Mouse (Mus musculus): Measurements from ENCODE around the gene Hfm1. TPM values are rescaled to one million over a fixed set of nuclear protein-coding genes. Genes with fewer than 3 reads are reported as not detected.
A peak's percentile ranks its signal among the peaks of the same experiment; 100 is the strongest.

Hfm1 gene
- polyA plus RNA-seq, 1 experiment = not detected

DNA sequence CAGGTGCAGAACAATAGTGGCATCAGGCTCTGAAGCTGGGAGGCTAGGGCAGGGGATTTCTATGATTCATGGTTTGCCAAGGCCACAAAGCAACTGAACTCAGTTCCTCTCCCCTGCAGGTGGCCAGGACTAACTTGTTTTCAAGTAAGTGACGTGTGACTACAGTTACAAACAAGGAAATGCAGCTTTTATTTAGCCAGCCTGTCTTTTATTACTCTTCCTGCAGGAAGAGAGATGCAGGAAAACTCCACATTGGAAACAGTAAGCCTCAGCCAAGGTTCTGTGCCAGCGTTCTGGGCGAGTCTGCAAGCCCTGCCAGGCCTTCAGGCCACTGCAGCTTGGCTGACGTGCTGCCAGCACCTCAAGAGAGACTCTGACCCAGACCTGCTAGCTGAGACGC, 34.3 kb downstream of the Hfm1 start:
- Histone ChIP-seq H3K4me3 (ENCODE audit: insufficient read depth, low read depth, low read length) (no peak overlapping the region), H3K27ac (replicated peaks; ENCODE audit: low read depth, low read length) (no peak overlapping the region), H3K4me1 (ENCODE audit: control insufficient read depth, insufficient read depth, insufficient read length, low read length) (peaks cover 7% of the 10 kb centered on the region)

DNA sequence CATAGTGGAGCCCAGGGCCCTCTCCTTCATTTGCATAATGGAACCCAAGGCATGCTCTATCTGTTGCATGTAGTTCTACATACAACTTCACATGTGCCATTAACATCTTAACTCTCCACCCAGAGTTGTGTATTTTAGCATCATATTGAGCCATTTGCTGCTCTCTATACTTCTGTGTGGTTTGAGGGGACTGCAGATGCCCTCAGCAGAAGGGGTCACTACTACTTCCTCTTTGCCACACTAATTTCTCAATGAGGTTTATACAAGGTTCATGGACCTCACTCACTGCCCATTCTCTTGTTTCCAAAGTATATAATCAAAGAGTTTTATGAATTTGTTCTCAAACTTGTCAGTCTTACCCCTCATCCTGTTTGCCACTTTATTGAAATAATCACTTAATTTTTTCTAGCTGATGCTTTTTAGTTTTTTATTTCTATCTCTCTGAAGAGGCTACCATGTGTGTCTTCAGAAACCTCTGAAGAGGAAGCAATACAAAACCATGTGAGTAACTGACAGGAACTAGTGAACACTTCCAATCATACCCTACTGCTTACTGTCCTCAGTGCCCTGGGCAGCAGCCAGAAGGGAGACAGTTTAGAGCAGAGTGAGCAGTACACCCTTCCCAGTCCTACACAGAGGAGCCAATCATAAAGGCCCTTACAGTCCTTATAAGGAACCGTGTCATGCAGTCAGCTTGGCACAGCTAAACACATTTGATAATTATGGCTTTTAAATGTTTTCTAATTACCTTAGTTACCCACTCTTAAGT, 38.6 kb downstream of the Hfm1 start:
- peaks cover 7% of the 10 kb centered on the region for H3K4me1 ChIP-seq (ENCODE audit: control insufficient read depth, insufficient read depth, insufficient read length, low read length)
- no peak overlapping the region for H3K4me3 ChIP-seq (ENCODE audit: insufficient read depth, low read depth, low read length)
- H3K27ac ChIP-seq (replicated peaks; ENCODE audit: low read depth, low read length) = no peak overlapping the region

- Histone ChIP-seq H3K4me1 (ENCODE audit: control insufficient read depth, insufficient read depth, insufficient read length, low read length) (no peaks in the 10 kb centered on the region), H3K4me3 (ENCODE audit: insufficient read depth, low read depth, low read length) (no peak overlapping the region), H3K27ac (replicated peaks; ENCODE audit: low read depth, low read length) (no peak overlapping the region)
Observed at GRCm38 (mm10) chr5:106885517-106885916, 40.6 kb downstream of the Hfm1 start.

DNA sequence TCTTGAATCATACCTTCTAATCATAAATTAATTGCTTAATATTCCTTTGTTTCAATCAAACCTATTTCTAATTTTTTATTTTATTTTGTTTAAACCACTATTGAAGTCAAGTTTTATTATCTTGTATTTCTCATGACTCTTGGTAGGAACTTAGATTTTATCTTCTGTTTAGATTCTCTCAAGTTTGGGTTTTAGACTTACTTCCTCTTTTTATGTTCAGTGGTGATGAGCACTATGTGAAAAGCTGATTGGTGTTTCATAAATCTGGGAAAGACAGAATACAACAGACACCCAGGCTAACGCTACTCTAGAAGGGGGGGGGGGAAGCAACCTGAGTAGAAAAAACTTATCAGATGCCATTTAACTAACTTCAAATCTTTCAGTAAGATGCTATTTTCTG, 49.7 kb downstream of the Hfm1 start:
- H3K4me3 ChIP-seq (ENCODE audit: insufficient read depth, low read depth, low read length) = no peak overlapping the region
- no peaks in the 10 kb centered on the region for H3K4me1 ChIP-seq (ENCODE audit: control insufficient read depth, insufficient read depth, insufficient read length, low read length)
- no peak overlapping the region for H3K27ac ChIP-seq (replicated peaks; ENCODE audit: low read depth, low read length)

DNA sequence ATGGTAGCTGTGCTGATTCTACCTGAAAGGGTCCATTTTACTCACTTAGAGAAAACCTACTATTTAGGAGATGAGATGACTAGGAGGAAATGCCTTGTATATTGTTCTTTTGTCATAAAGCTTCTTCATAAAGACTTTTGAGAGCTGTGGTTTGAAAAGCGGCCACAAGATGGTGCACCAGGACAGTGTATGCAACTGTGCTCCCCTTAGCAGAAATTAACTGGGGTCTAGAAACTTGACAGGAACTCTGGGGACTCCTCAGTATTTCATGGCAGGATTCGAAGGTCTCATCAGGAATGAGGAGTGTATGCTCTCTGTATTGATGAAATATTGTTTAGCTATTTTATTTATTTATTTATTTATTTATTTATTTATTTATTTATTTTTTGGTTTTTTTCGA, 65.7 kb downstream of the Hfm1 start:
- H3K27ac ChIP-seq (replicated peaks; ENCODE audit: low read depth, low read length) = no peak overlapping the region
- no peak overlapping the region for H3K4me3 ChIP-seq (ENCODE audit: insufficient read depth, low read depth, low read length)
- H3K4me1 ChIP-seq (ENCODE audit: control insufficient read depth, insufficient read depth, insufficient read length, low read length) = no peaks in the 10 kb centered on the region

GRCm38 (mm10) chr5:106853284-106853683, 72.8 kb downstream of the Hfm1 start:
- Histone ChIP-seq H3K4me1 (ENCODE audit: control insufficient read depth, insufficient read depth, insufficient read length, low read length) (no peaks in the 10 kb centered on the region), H3K4me3 (ENCODE audit: insufficient read depth, low read depth, low read length) (no peak overlapping the region), H3K27ac (replicated peaks; ENCODE audit: low read depth, low read length) (no peak overlapping the region)

DNA sequence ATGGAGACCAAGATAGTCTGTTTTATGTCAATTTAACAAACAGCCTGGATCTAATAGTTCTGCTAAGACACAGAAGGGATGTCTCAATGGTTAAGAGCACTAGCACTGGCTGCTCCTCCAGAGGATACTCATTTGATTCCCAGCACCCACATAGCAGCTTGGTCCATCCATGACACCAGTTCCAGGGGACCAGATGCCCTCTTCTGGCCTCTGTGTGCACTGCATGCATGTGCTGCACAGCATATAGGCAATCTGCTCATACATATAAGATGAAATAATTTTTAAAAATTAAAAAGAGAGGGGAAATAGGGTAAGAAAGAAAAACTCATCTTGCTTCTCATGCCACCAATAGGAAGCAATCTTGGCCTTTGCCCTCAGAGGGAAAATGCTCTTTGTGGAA, 79.1 kb downstream of the Hfm1 start:
- Histone ChIP-seq H3K4me1 (ENCODE audit: control insufficient read depth, insufficient read depth, insufficient read length, low read length) (no peaks in the 10 kb centered on the region), H3K27ac (replicated peaks; ENCODE audit: low read depth, low read length) (no peak overlapping the region), H3K4me3 (ENCODE audit: insufficient read depth, low read depth, low read length) (no peak overlapping the region)

- Histone ChIP-seq H3K4me1 (ENCODE audit: control insufficient read depth, insufficient read depth, insufficient read length, low read length) (no peaks in the 10 kb centered on the region), H3K4me3 (ENCODE audit: insufficient read depth, low read depth, low read length) (no peak overlapping the region), H3K27ac (replicated peaks; ENCODE audit: low read depth, low read length) (no peak overlapping the region)
Observed at GRCm38 (mm10) chr5:106843906-106844305, 82.2 kb downstream of the Hfm1 start.

DNA sequence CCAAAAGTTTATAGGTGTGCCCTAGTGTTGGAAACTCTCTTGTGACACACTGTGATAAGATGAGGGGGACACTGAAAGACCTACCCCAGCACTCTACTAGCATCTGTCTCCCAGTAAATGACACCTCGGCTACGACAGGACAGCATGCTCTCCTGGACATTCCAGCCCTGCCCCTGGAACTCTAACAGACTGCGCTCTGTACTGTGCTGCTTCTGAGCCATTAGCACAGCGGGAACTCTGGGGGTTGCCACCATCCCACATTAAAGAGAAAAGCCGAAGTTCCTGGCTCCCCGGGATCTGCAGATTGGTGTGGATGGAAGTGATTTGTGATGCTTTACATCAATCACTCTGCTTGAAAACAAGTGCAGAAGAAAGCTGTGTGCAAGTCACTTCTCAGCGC, 93.1 kb downstream of the Hfm1 start:
- Histone ChIP-seq H3K4me3 (ENCODE audit: insufficient read depth, low read depth, low read length) (no peak overlapping the region), H3K27ac (replicated peaks; ENCODE audit: low read depth, low read length) (no peak overlapping the region), H3K4me1 (ENCODE audit: control insufficient read depth, insufficient read depth, insufficient read length, low read length) (no peaks in the 10 kb centered on the region)

DNA sequence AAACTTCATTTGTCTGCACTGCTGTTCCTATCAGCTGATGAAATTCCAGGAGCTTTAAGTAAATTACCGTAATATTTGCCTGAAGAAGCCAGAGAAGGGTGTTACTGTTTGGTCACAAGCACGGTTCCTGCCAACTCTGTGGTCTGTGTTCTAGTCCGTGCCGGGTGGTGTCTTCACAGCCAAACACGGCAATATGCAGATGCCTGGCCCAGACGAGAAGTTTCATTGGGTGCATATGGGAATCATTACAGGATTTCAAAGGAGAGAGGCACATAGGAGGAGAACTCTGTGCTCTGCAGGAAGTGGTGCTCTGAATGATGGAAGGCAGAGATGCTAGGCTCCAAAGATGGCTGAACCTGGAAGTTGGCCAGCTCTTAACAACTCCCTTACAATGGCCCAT, 94.7 kb downstream of the Hfm1 start:
- Histone ChIP-seq H3K4me3 (ENCODE audit: insufficient read depth, low read depth, low read length) (no peak overlapping the region), H3K27ac (replicated peaks; ENCODE audit: low read depth, low read length) (no peak overlapping the region), H3K4me1 (ENCODE audit: control insufficient read depth, insufficient read depth, insufficient read length, low read length) (no peaks in the 10 kb centered on the region)

DNA sequence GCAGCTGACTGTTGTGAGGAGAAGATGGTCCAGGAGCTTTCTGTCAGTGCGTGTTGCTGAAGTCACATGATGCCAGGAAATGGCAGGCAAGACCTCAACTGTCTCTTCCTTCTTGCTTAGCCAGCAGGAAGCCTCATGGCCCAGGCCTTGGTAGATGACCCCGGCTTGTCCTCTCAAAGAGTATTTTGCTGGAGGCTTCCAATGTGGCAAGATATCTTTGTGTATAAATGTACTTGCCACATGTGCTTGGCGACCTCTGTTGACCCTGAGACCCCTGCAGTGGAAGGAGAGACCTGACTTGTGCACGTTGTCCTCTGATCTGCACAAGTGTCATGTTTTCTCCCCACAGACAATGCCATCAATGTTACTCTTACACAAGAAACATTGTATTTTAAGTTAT, 95.3 kb downstream of the Hfm1 start:
- Histone ChIP-seq H3K27ac (replicated peaks; ENCODE audit: low read depth, low read length) (no peak overlapping the region), H3K4me3 (ENCODE audit: insufficient read depth, low read depth, low read length) (no peak overlapping the region)

DNA sequence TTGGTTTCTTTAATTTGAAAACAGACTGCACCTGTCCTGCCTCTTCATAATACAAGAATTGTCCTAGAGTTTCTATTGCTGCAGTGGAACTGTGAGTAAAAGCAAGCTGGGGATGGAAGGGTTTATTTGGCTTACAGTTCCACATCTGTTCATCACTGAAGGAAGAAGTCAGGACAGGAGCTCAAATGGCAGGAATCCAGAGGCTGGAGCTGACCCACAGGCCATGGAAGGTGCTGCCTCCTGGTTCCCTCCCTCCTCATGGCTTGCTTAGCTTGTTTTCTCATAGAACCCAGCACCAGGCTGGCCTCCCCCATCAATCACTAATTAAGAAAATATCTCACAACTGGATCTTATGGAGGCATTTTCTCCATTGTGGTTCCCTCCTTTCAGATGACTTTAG, 99.4 kb downstream of the Hfm1 start:
- H3K4me1 ChIP-seq (ENCODE audit: control insufficient read depth, insufficient read depth, insufficient read length, low read length) = peaks cover 4% of the 10 kb centered on the region; the same call in 1 of the 2 replicates
- no peak overlapping the region for H3K27ac ChIP-seq (replicated peaks; ENCODE audit: low read depth, low read length)
- no peak overlapping the region for H3K4me3 ChIP-seq (ENCODE audit: insufficient read depth, low read depth, low read length)

More for the DNA sequence above, 95.3 kb downstream of the Hfm1 start:
- H3K4me1 ChIP-seq (ENCODE audit: control insufficient read depth, insufficient read depth, insufficient read length, low read length) = no peaks in the 10 kb centered on the region

DNA sequence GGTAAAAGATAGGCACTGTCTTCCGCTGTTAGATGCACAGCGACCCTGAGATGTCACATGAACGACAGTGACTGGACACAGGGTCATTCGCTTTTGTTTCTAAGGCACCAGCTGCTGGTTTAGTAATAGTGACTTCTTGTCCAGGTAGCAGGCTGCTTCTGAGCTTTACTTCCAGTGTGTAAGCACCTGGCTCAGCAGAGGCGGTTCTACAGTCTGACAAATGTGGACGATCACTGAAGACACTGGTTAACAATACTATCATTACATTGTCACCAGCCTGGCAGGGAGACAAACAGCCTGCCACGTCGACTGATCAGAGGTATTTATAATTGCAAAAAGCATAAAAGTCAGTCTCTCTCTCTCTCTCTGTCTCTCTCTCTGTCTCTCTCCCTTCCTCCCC, 100.1 kb downstream of the Hfm1 start:
- Histone ChIP-seq H3K4me3 (ENCODE audit: insufficient read depth, low read depth, low read length) (no peak overlapping the region), H3K4me1 (ENCODE audit: control insufficient read depth, insufficient read depth, insufficient read length, low read length) (peaks cover 4% of the 10 kb centered on the region; the same call in 1 of the 2 replicates), H3K27ac (replicated peaks; ENCODE audit: low read depth, low read length) (no peak overlapping the region)

DNA sequence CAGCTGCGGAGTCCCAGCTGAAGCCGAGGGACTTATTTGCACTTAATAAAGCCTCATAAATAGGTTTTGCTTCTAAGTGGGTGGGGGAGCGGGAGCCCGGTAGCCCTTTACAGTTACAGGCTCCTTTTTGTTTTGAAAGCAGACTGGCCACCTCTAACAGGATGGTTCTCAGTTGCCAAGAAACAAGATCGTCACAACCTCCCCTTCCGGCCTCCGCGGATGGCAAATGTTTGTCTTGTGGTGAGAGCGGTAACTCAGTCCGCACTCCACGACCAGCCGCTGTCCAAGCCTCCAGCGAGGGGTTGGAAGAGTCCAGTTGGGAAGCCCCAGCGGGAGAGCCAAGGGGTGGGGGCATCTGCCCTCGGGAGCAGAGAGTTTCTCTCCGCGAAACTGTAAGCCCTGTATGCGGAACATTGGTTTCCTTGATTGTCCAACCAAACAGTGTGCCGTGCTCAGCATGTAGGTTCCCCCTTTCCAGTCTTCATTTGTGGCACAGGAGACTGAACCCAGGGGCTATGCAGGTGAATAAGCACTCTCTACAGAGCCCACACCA, 100.7 kb downstream of the Hfm1 start:
- peak overlapping the region; percentile 46 for H3K4me3 ChIP-seq (ENCODE audit: insufficient read depth, low read depth, low read length)
- H3K4me1 ChIP-seq (ENCODE audit: control insufficient read depth, insufficient read depth, insufficient read length, low read length) = peaks cover 4% of the 10 kb centered on the region; the same call in 1 of the 2 replicates
- no peak overlapping the region for H3K27ac ChIP-seq (replicated peaks; ENCODE audit: low read depth, low read length)

GRCm38 (mm10) chr5:106824716-106825115, 101.4 kb downstream of the Hfm1 start:
- Histone ChIP-seq H3K27ac (replicated peaks; ENCODE audit: low read depth, low read length) (no peak overlapping the region), H3K4me1 (ENCODE audit: control insufficient read depth, insufficient read depth, insufficient read length, low read length) (peaks cover 4% of the 10 kb centered on the region; the same call in 1 of the 2 replicates), H3K4me3 (ENCODE audit: insufficient read depth, low read depth, low read length) (no peak overlapping the region)

- H3K4me3 ChIP-seq (ENCODE audit: insufficient read depth, low read depth, low read length) = no peak overlapping the region
- no peaks in the 10 kb centered on the region for H3K4me1 ChIP-seq (ENCODE audit: control insufficient read depth, insufficient read depth, insufficient read length, low read length)
- no peak overlapping the region for H3K27ac ChIP-seq (replicated peaks; ENCODE audit: low read depth, low read length)
Observed at GRCm38 (mm10) chr5:106819630-106820029, 106.5 kb downstream of the Hfm1 start.

Measured in brown adipose tissue, adult 24 weeks (tissue).